Mouse (Mus musculus): ENCODE results near the gene Cmip.

Gene Cmip

GRCm38 (mm10) chr8:117347556-117347955 is 90.7 kb downstream of the Cmip start:
- no peak for DNase-seq (ENCODE audit: low spot score in 2 of 2)

GRCm38 (mm10) chr8:117348718-117349394 is 92.0 kb downstream of the Cmip start:
- DNase-seq (ENCODE audit: low spot score in 2 of 2) = no peak

GRCm38 (mm10) chr8:117349541-117349940 is 92.7 kb downstream of the Cmip start:
- DNase-seq (ENCODE audit: low spot score in 2 of 2) = no peak

- no peak for DNase-seq (ENCODE audit: low spot score in 2 of 2)
Measured at GRCm38 (mm10) chr8:117352098-117352497, 95.2 kb downstream of the Cmip start.

- DNase-seq (ENCODE audit: low spot score in 2 of 2) = no peak
Measured at GRCm38 (mm10) chr8:117355111-117355831, 98.4 kb downstream of the Cmip start.

- no peak for DNase-seq (ENCODE audit: low spot score in 2 of 2)
Measured at GRCm38 (mm10) chr8:117356109-117356672, 99.3 kb downstream of the Cmip start.

GRCm38 (mm10) chr8:117357491-117358467 is 100.9 kb downstream of the Cmip start:
- no peak for DNase-seq (ENCODE audit: low spot score in 2 of 2)

- no peak for DNase-seq (ENCODE audit: low spot score in 2 of 2)
Measured at GRCm38 (mm10) chr8:117360172-117360930, 103.5 kb downstream of the Cmip start.

GRCm38 (mm10) chr8:117361595-117362437 is 105.0 kb downstream of the Cmip start:
- no peak for DNase-seq (ENCODE audit: low spot score in 2 of 2)

- DNase-seq (ENCODE audit: low spot score in 2 of 2) = no peak
Measured at GRCm38 (mm10) chr8:117362438-117362726, 105.5 kb downstream of the Cmip start.

- no peak for DNase-seq (ENCODE audit: low spot score in 2 of 2)
Measured at GRCm38 (mm10) chr8:117363291-117363690, 106.4 kb downstream of the Cmip start.

- no peak for DNase-seq (ENCODE audit: low spot score in 2 of 2)
Measured at GRCm38 (mm10) chr8:117364374-117365160, 107.7 kb downstream of the Cmip start.

- no peak for DNase-seq (ENCODE audit: low spot score in 2 of 2)
Measured at GRCm38 (mm10) chr8:117366475-117366874, 109.6 kb downstream of the Cmip start.

- no peak for DNase-seq (ENCODE audit: low spot score in 2 of 2)
Measured at GRCm38 (mm10) chr8:117367441-117367840, 110.6 kb downstream of the Cmip start.

GRCm38 (mm10) chr8:117368781-117369180 is 111.9 kb downstream of the Cmip start:
- no peak for DNase-seq (ENCODE audit: low spot score in 2 of 2)

- DNase-seq (ENCODE audit: low spot score in 2 of 2) = no peak
Measured at GRCm38 (mm10) chr8:117370009-117370408, 113.1 kb downstream of the Cmip start.

- DNase-seq (ENCODE audit: low spot score in 2 of 2) = no peak
Measured at GRCm38 (mm10) chr8:117371189-117371588, 114.3 kb downstream of the Cmip start.

GRCm38 (mm10) chr8:117372070-117372469 is 115.2 kb downstream of the Cmip start:
- no peak for DNase-seq (ENCODE audit: low spot score in 2 of 2)

GRCm38 (mm10) chr8:117373001-117373428 is 116.2 kb downstream of the Cmip start:
- no peak for DNase-seq (ENCODE audit: low spot score in 2 of 2)

Measured in spleen, postnatal 14 days (tissue).